Mouse (Mus musculus) small intestine, adult 2 months (tissue): ENCODE results near the gene Clec11a.

Experiments
- CTCF ChIP-seq: fragments of 200-500 bp; IDR thresholded peaks from 2 replicates; pipeline ENCODE4 v1.5.1; 2012; ENCODE audit warnings: low read depth, mild to moderate bottlenecking, control low read depth, inconsistent platforms, low read length, moderate library complexity, mixed read lengths; ENCODE audit not compliant: insufficient replicate concordance, insufficient read length; ENCODE audit errors: extremely low read depth
- POLR2A ChIP-seq: fragments of 200-500 bp; IDR thresholded peaks from 2 replicates; pipeline ENCODE4 v1.6.1; 2012; ENCODE audit warnings: low read depth, mild to moderate bottlenecking, control low read depth, inconsistent platforms, low read length, moderate library complexity

DNA sequence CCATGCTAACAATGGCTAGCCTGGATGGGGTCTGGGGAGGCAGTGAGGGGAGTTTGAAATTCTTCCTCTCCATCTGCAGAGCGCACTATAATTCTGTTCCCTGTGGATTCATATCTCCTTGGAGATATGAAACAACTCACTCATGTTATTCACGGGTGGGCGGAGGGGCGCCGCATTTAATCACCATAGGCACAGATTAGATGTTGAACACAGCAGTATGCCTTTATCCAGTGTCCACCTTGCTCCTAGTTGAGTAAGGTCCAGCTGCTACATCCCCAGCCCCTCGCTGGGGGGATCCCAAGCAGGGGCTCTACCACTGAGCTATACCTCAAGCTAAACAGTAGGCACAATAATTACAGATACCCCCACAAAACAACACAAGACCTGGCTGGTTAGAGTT lies 48.7 kb upstream of the Clec11a start:
- no peak for TF ChIP-seq CTCF
- TF ChIP-seq POLR2A: no peak
